Mouse (Mus musculus): ENCODE data around the gene Slc8b1.

- TF ChIP-seq CHD2 (IDR thresholded peaks at IDR 0.05; ENCODE audit: low read depth, low read length), result no peak
- TF ChIP-seq HCFC1 (IDR thresholded peaks at IDR 0.05; ENCODE audit: borderline replicate concordance, insufficient read depth, low read length), result no peak
- no peak for TF ChIP-seq MAFK (IDR thresholded peaks at IDR 0.05; ENCODE audit: insufficient read depth, low read depth, low read length)
- TF ChIP-seq ZC3H11A (IDR thresholded peaks at IDR 0.05; ENCODE audit: borderline replicate concordance, low read depth, low read length), result no peak
- no peak for TF ChIP-seq ZNF384 (IDR thresholded peaks at IDR 0.05; ENCODE audit: low read depth, low read length)
Observed at GRCm38 (mm10) chr5:120475861-120476260, 35.1 kb upstream of the Slc8b1 start.
